Comparison of ENCODE assay signal across 8 mouse cellular contexts in genomic region chr1:133068268-133068667, GRCm38 (mm10). TPM values are rescaled to one million over a fixed set of nuclear protein-coding genes. Genes with fewer than 3 reads are reported as not detected.
A peak's percentile ranks its signal among the peaks of the same experiment; 100 is the strongest.
DNase-seq lines count a peak whose midpoint lies in the region; ATAC-seq and TF ChIP-seq lines count a peak whose summit lies in the region.

No protein-coding gene starts in this region.

- no peaks in the 10 kb centered on the region for H3K27me3 ChIP-seq in hindbrain, embryonic 10.5 days (ENCODE audit: insufficient read depth, poor library complexity, severe bottlenecking)
- no peaks in the 10 kb centered on the region for H3K27me3 ChIP-seq in hindbrain, embryonic 11.5 days (ENCODE audit: control insufficient read depth, insufficient read depth, low read length)
- no peaks in the 10 kb centered on the region for H3K27me3 ChIP-seq in limb, embryonic 14.5 days (ENCODE audit: control insufficient read depth, insufficient read depth, low read length)

- peaks cover 42% of the 10 kb centered on the region for H3K4me1 ChIP-seq in hindbrain, embryonic 10.5 days (replicated peaks)
- H3K4me1 ChIP-seq in hindbrain, embryonic 11.5 days (replicated peaks; ENCODE audit: control insufficient read depth, insufficient read depth, low read length): no peaks in the 10 kb centered on the region
- peaks cover 39% of the 10 kb centered on the region for H3K4me1 ChIP-seq in brown adipose tissue, adult 24 weeks (ENCODE audit: control insufficient read depth, insufficient read depth, insufficient read length, low read length)
- peaks cover 13% of the 10 kb centered on the region for H3K4me1 ChIP-seq in limb, embryonic 14.5 days (ENCODE audit: control insufficient read depth, insufficient read depth, low read length)

- WGBS in hindbrain, embryonic 10.5 days: 71% methylated on average over 5 of the region's 5 CpGs
- 73% methylated on average over 5 of the region's 5 CpGs for WGBS in hindbrain, embryonic 11.5 days
- 56% methylated on average over 5 of the region's 5 CpGs for WGBS in limb, embryonic 14.5 days

- no peak overlapping the region for H3K4me3 ChIP-seq in hindbrain, embryonic 10.5 days
- H3K4me3 ChIP-seq in hindbrain, embryonic 11.5 days (ENCODE audit: low read depth, low read length): no peak overlapping the region
- H3K4me3 ChIP-seq in brown adipose tissue, adult 24 weeks (ENCODE audit: insufficient read depth, low read depth, low read length): peak overlapping the region; percentile 45
- no peak overlapping the region for H3K4me3 ChIP-seq in limb, embryonic 14.5 days (replicated peaks; ENCODE audit: low read length)

- no peak for DNase-seq in hindbrain, embryonic 10.5 days (ENCODE audit: low spot score)
- DNase-seq in hindbrain, embryonic 11.5 days (ENCODE audit: low spot score): no peak
- DNase-seq in heart, adult 8-10 months (ENCODE audit: low spot score): peak; percentile 78
- DNase-seq in limb, embryonic 14.5 days (ENCODE audit: low spot score): no peak
- DNase-seq in cerebellum, adult 8-10 months: no peak
- DNase-seq in urinary bladder, postnatal 10 days (ENCODE audit: low spot score): no peak

- peaks cover 94% of the 10 kb centered on the region for H3K36me3 ChIP-seq in hindbrain, embryonic 10.5 days
- H3K36me3 ChIP-seq in hindbrain, embryonic 11.5 days (ENCODE audit: control insufficient read depth, insufficient read depth, low read length): peaks cover 2% of the 10 kb centered on the region; the same call in 1 of the 2 replicates
- H3K36me3 ChIP-seq in limb, embryonic 14.5 days (ENCODE audit: control insufficient read depth, insufficient read depth, low read length): peaks cover 13% of the 10 kb centered on the region

- H3K4me2 ChIP-seq in hindbrain, embryonic 11.5 days (replicated peaks; ENCODE audit: low read depth, low read length): no peak overlapping the region
- H3K4me2 ChIP-seq in limb, embryonic 14.5 days (replicated peaks; ENCODE audit: low read depth, low read length, severe bottlenecking): no peak overlapping the region

- no peak for TF ChIP-seq POLR2A in limb, embryonic 14.5 days (IDR thresholded peaks at IDR 0.05; ENCODE audit: borderline replicate concordance, extremely low read depth, insufficient read depth, insufficient read length)

- no peak for ATAC-seq in hindbrain, embryonic 11.5 days (ENCODE audit: low FRiP score)
- 0 out of 2 replicates have a peak, but pooled peaks have one; percentile 20 for ATAC-seq in limb, embryonic 14.5 days (ENCODE audit: low FRiP score, low read depth)
- ATAC-seq in monocyte, adult 5-6 weeks (replicated peaks; ENCODE audit: insufficient number of reproducible peaks, low FRiP score, low TSS enrichment, poor library complexity, severe bottlenecking): no peak

- peak overlapping the region; percentile 60 for H3K27ac ChIP-seq in hindbrain, embryonic 10.5 days
- no peak overlapping the region for H3K27ac ChIP-seq in hindbrain, embryonic 11.5 days (ENCODE audit: low read depth, low read length)
- H3K27ac ChIP-seq in brown adipose tissue, adult 24 weeks (replicated peaks; ENCODE audit: low read depth, low read length): peak overlapping the region; percentile 95
- peak overlapping the region; percentile 43 for H3K27ac ChIP-seq in limb, embryonic 14.5 days (replicated peaks; ENCODE audit: low read depth, low read length)

- H3K9ac ChIP-seq in hindbrain, embryonic 11.5 days (ENCODE audit: low read depth, low read length): no peak overlapping the region
- peak overlapping the region; percentile 4; the same call in 1 of the 2 replicates for H3K9ac ChIP-seq in limb, embryonic 14.5 days (ENCODE audit: low read depth, low read length, severe bottlenecking)

- H3K9me3 ChIP-seq in hindbrain, embryonic 10.5 days: no peaks in the 10 kb centered on the region
- no peaks in the 10 kb centered on the region for H3K9me3 ChIP-seq in hindbrain, embryonic 11.5 days (ENCODE audit: control insufficient read depth, low read length)
- H3K9me3 ChIP-seq in limb, embryonic 14.5 days (ENCODE audit: control insufficient read depth, low read length): no peaks in the 10 kb centered on the region

RNA-seq across cellular contexts. Expression of gene Pik3c2b, which starts 22.8 kb away (rescaled TPM):
- polyA plus RNA-seq in hindbrain, embryonic 10.5 days (2016; fragmentation: Nextera tagmentation; extraction: Ambion mirVana): 16.8 and 20.8 TPM in 2 replicates
- 15.7 and 21.2 TPM in 2 replicates for polyA plus RNA-seq in hindbrain, embryonic 11.5 days (2014; fragmentation: Nextera tagmentation; extraction: Ambion mirVana)
- polyA plus RNA-seq in brown adipose tissue, adult 24 weeks (2012; ENCODE audit: insufficient read depth, insufficient read length, missing spikeins): 1.1 and 1.5 TPM in 2 replicates
- total RNA-seq in heart, adult 8-10 months (2022): 10 to 100 TPM; 19.2 to 20.8 (median 19.9) TPM
- 10.7 and 13.5 TPM in 2 replicates for polyA plus RNA-seq in limb, embryonic 14.5 days (2012; rRNA removed)
- 8.1 and 8.4 TPM in 2 replicates for polyA plus RNA-seq in limb, embryonic 14.5 days (2014; fragmentation: Nextera tagmentation; extraction: Ambion mirVana)
- 1.4 to 5.4 TPM (median 1.9 TPM) in 3 replicates for total RNA-seq in monocyte, adult 5-6 weeks (2017)

RNA-seq across cellular contexts. Expression of gene Mdm4, which starts 37.9 kb away (rescaled TPM):
- 31.9 and 36.3 TPM in 2 replicates for polyA plus RNA-seq in hindbrain, embryonic 10.5 days (2016; fragmentation: Nextera tagmentation; extraction: Ambion mirVana)
- 36.6 and 61.7 TPM in 2 replicates for polyA plus RNA-seq in hindbrain, embryonic 11.5 days (2014; fragmentation: Nextera tagmentation; extraction: Ambion mirVana)
- polyA plus RNA-seq in brown adipose tissue, adult 24 weeks (2012; ENCODE audit: insufficient read depth, insufficient read length, missing spikeins): 12.0 and 13.5 TPM in 2 replicates
- 10 to 100 TPM; 19.5 to 30.7 (median 22.6) TPM for total RNA-seq in heart, adult 8-10 months (2022)
- 132 and 144 TPM in 2 replicates for polyA plus RNA-seq in limb, embryonic 14.5 days (2012; rRNA removed)
- 45.6 and 50.2 TPM in 2 replicates for polyA plus RNA-seq in limb, embryonic 14.5 days (2014; fragmentation: Nextera tagmentation; extraction: Ambion mirVana)
- total RNA-seq in monocyte, adult 5-6 weeks (2017): 113 to 271 TPM (median 138 TPM) in 3 replicates
